Comparison of ENCODE assay signal across 8 mouse cellular contexts in the genomic region with DNA sequence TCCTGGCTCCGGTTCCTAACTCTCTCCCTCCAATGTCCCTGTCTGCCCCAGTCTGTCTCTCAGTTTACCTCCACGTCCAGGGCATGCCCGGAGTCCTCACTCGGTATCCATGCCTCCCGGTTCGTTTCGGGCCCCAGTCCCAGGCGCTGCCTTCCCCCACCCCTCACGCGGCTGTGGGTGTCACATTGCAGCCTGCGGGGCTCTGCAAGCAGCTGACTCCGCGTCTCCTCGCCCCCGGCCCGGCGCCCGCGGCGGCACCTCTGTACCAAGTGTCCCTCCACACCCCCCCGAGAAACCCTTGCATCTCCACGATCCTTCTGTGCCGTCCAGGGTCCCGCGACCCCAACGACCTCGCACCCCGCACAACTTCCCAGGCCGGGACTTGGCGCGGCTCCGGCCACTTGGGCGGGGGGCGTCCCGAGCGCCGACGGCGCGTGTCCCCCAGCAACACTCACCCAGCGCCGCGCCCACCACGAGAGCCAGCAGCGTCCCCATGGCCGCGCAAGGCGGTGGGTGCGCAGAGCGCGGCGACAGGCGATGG. TPM values are rescaled to one million over a fixed set of nuclear protein-coding genes. Genes with fewer than 3 reads are reported as not detected.
DNase-seq lines count a peak whose midpoint lies in the region; ATAC-seq and TF ChIP-seq lines count a peak whose summit lies in the region.

No protein-coding gene starts in this region.

- peaks cover 21% of the 10 kb centered on the region; the same call in 1 of the 2 replicates for H3K36me3 ChIP-seq in kidney, postnatal 0 days (ENCODE audit: insufficient read depth, low read length)
- peaks cover 34% of the 10 kb centered on the region for H3K36me3 ChIP-seq in forebrain, embryonic 13.5 days (ENCODE audit: poor library complexity, severe bottlenecking)
- peaks cover 23% of the 10 kb centered on the region for H3K36me3 ChIP-seq in neural tube, embryonic 14.5 days (ENCODE audit: control insufficient read depth, insufficient read depth, low read length)

- peak overlapping the region; percentile 96 for H3K4me2 ChIP-seq in kidney, postnatal 0 days (ENCODE audit: low read length)
- H3K4me2 ChIP-seq in forebrain, embryonic 13.5 days: peak overlapping the region; percentile 88
- peak overlapping the region; percentile 80 for H3K4me2 ChIP-seq in neural tube, embryonic 14.5 days (ENCODE audit: low read depth, low read length)

- 0 out of 2 replicates have a peak, but pooled peaks cover 5% of the 10 kb centered on the region for H3K4me1 ChIP-seq in kidney, postnatal 0 days (replicated peaks; ENCODE audit: insufficient read depth, low read length)
- no peaks in the 10 kb centered on the region for H3K4me1 ChIP-seq in brown adipose tissue, adult 24 weeks (ENCODE audit: control insufficient read depth, insufficient read depth, insufficient read length, low read length)
- H3K4me1 ChIP-seq in forebrain, embryonic 13.5 days: peaks cover 16% of the 10 kb centered on the region
- H3K4me1 ChIP-seq in neural tube, embryonic 14.5 days (ENCODE audit: control insufficient read depth, insufficient read depth, low read length): 0 out of 2 replicates have a peak, but pooled peaks cover 7% of the 10 kb centered on the region

- no peak overlapping the region for H3K27ac ChIP-seq in kidney, postnatal 0 days
- H3K27ac ChIP-seq in brown adipose tissue, adult 24 weeks (replicated peaks; ENCODE audit: low read depth, low read length): no peak overlapping the region
- no peak overlapping the region for H3K27ac ChIP-seq in forebrain, embryonic 13.5 days
- no peak overlapping the region for H3K27ac ChIP-seq in neural tube, embryonic 14.5 days (ENCODE audit: low read depth, low read length)

- peaks cover 14% of the 10 kb centered on the region for H3K27me3 ChIP-seq in kidney, postnatal 0 days (ENCODE audit: insufficient read depth, low read length)
- H3K27me3 ChIP-seq in forebrain, embryonic 13.5 days: peaks cover 45% of the 10 kb centered on the region
- peaks cover 11% of the 10 kb centered on the region; the same call in 1 of the 2 replicates for H3K27me3 ChIP-seq in neural tube, embryonic 14.5 days (ENCODE audit: control insufficient read depth, insufficient read depth, low read length)

- no peaks in the 10 kb centered on the region for H3K9me3 ChIP-seq in kidney, postnatal 0 days (replicated peaks; ENCODE audit: low read length)
- no peaks in the 10 kb centered on the region for H3K9me3 ChIP-seq in forebrain, embryonic 13.5 days (replicated peaks)
- no peaks in the 10 kb centered on the region for H3K9me3 ChIP-seq in neural tube, embryonic 14.5 days (ENCODE audit: control insufficient read depth, low read length)

- no peak for ATAC-seq in kidney, postnatal 0 days (replicated peaks; ENCODE audit: low FRiP score, low read depth)
- ATAC-seq in forebrain, embryonic 13.5 days: no peak
- ATAC-seq in neural tube, embryonic 14.5 days (ENCODE audit: low read depth): peak; percentile 13
- ATAC-seq in activated CD4-positive, CD25-positive, alpha-beta regulatory T cell, adult 4 months: no peak

- peak overlapping the region; percentile 55 for H3K4me3 ChIP-seq in kidney, postnatal 0 days (replicated peaks; ENCODE audit: low read depth, low read length)
- peak overlapping the region; percentile 59 for H3K4me3 ChIP-seq in brown adipose tissue, adult 24 weeks (ENCODE audit: insufficient read depth, low read depth, low read length)
- peak overlapping the region; percentile 51 for H3K4me3 ChIP-seq in forebrain, embryonic 13.5 days
- H3K4me3 ChIP-seq in neural tube, embryonic 14.5 days (ENCODE audit: low read depth, low read length): peak overlapping the region; percentile 53

- TF ChIP-seq CTCF in kidney, postnatal 0 days (IDR thresholded peaks at IDR 0.05; ENCODE audit: low read depth): no peak

- intact Hi-C loops in left cerebral cortex, postnatal 36 days (cut with DNase I): no loop called here

- H3K9ac ChIP-seq in kidney, postnatal 0 days (ENCODE audit: low read depth, low read length): peak overlapping the region; percentile 52
- peak overlapping the region; percentile 63 for H3K9ac ChIP-seq in forebrain, embryonic 13.5 days
- peak overlapping the region; percentile 71 for H3K9ac ChIP-seq in neural tube, embryonic 14.5 days (replicated peaks; ENCODE audit: low read depth, low read length)

- no peak for DNase-seq in kidney, postnatal 0 days (ENCODE audit: low spot score)
- DNase-seq in kidney, postnatal 4 days: no peak
- DNase-seq in left cerebral cortex, postnatal 36 days (ENCODE audit: low spot score in 2 of 2): peak; percentile 69 to 71
- no peak for DNase-seq in kidney, postnatal 25 days

- WGBS in kidney, postnatal 0 days: under 1% methylated on average over 53 of the region's 53 CpGs
- 2% methylated on average over 42 of the region's 53 CpGs for WGBS in forebrain, embryonic 13.5 days
- WGBS in neural tube, embryonic 14.5 days: 1% methylated on average over 53 of the region's 53 CpGs

RNA-seq across cellular contexts. Expression of gene Scn1b, which starts 0.5 kb away (rescaled TPM):
- polyA plus RNA-seq in kidney, postnatal 0 days (2015; fragmentation: Nextera tagmentation; extraction: Ambion mirVana): 2.2 and 2.8 TPM in 2 replicates
- 25.9 and 30.4 TPM in 2 replicates for polyA plus RNA-seq in brown adipose tissue, adult 24 weeks (2012; ENCODE audit: insufficient read depth, insufficient read length, missing spikeins)
- 1.1 and 1.3 TPM in 2 replicates for polyA plus RNA-seq in forebrain, embryonic 13.5 days (2015; fragmentation: Nextera tagmentation; extraction: Ambion mirVana)
- total RNA-seq in left cerebral cortex, postnatal 36 days (2021): 100 to 1,000 TPM; 640 to 844 TPM
- 12.0 and 17.6 TPM in 2 replicates for polyA plus RNA-seq in neural tube, embryonic 14.5 days (2014; fragmentation: Nextera tagmentation; extraction: Ambion mirVana)
- polyA plus RNA-seq in activated CD4-positive, CD25-positive, alpha-beta regulatory T cell, adult 4 months (2017; shearing (Covaris generic)): not detected

RNA-seq across cellular contexts. Expression of gene Hpn, which starts 11.2 kb away (rescaled TPM):
- polyA plus RNA-seq in kidney, postnatal 0 days (2015; fragmentation: Nextera tagmentation; extraction: Ambion mirVana): 106 and 110 TPM in 2 replicates
- polyA plus RNA-seq in brown adipose tissue, adult 24 weeks (2012; ENCODE audit: insufficient read depth, insufficient read length, missing spikeins): not detected in 2 replicates
- polyA plus RNA-seq in forebrain, embryonic 13.5 days (2015; fragmentation: Nextera tagmentation; extraction: Ambion mirVana): not detected in 2 replicates
- total RNA-seq in left cerebral cortex, postnatal 36 days (2021): 1 to 10 TPM; 2.1 to 4.5 TPM
- polyA plus RNA-seq in neural tube, embryonic 14.5 days (2014; fragmentation: Nextera tagmentation; extraction: Ambion mirVana): 0.67 TPM in 1 of 2 replicates, not detected in the other
- 1 to 10 TPM; 4.3 to 5.6 TPM for polyA plus RNA-seq in activated CD4-positive, CD25-positive, alpha-beta regulatory T cell, adult 4 months (2017; shearing (Covaris generic))

RNA-seq across cellular contexts. Expression of gene Gramd1a, which starts 29.4 kb away (rescaled TPM):
- polyA plus RNA-seq in kidney, postnatal 0 days (2015; fragmentation: Nextera tagmentation; extraction: Ambion mirVana): 36.2 and 36.3 TPM in 2 replicates
- polyA plus RNA-seq in brown adipose tissue, adult 24 weeks (2012; ENCODE audit: insufficient read depth, insufficient read length, missing spikeins): 24.7 and 34.9 TPM in 2 replicates
- polyA plus RNA-seq in forebrain, embryonic 13.5 days (2015; fragmentation: Nextera tagmentation; extraction: Ambion mirVana): 171 and 189 TPM in 2 replicates
- 100 to 1,000 TPM in 1 of 2 experiments, 10 to 100 TPM in 1; 94.0 to 120 TPM for total RNA-seq in left cerebral cortex, postnatal 36 days (2021)
- polyA plus RNA-seq in neural tube, embryonic 14.5 days (2014; fragmentation: Nextera tagmentation; extraction: Ambion mirVana): 180 and 208 TPM in 2 replicates
- 100 to 1,000 TPM in 1 of 2 experiments, 10 to 100 TPM in 1; 81.1 to 115 TPM for polyA plus RNA-seq in activated CD4-positive, CD25-positive, alpha-beta regulatory T cell, adult 4 months (2017; shearing (Covaris generic))

RNA-seq across cellular contexts. Expression of gene Fxyd3, which starts 49.8 kb away (rescaled TPM):
- 16.9 and 22.5 TPM in 2 replicates for polyA plus RNA-seq in kidney, postnatal 0 days (2015; fragmentation: Nextera tagmentation; extraction: Ambion mirVana)
- not detected in 2 replicates for polyA plus RNA-seq in brown adipose tissue, adult 24 weeks (2012; ENCODE audit: insufficient read depth, insufficient read length, missing spikeins)
- polyA plus RNA-seq in forebrain, embryonic 13.5 days (2015; fragmentation: Nextera tagmentation; extraction: Ambion mirVana): 0.08 TPM in 1 of 2 replicates, not detected in the other
- total RNA-seq in left cerebral cortex, postnatal 36 days (2021): not detected
- 0.35 TPM in 1 of 2 replicates, not detected in the other for polyA plus RNA-seq in neural tube, embryonic 14.5 days (2014; fragmentation: Nextera tagmentation; extraction: Ambion mirVana)
- not detected for polyA plus RNA-seq in activated CD4-positive, CD25-positive, alpha-beta regulatory T cell, adult 4 months (2017; shearing (Covaris generic))

Comparison
In these comparisons a context has a peak if more than half of its experiments do, and no peak if none do; other contexts are left out.
1. DNase-seq: peak in left cerebral cortex, postnatal 36 days (2 of 2); none in kidney, postnatal 0 days (single experiment), kidney, postnatal 4 days (0 of 2) and kidney, postnatal 25 days (0 of 2).
2. RNA of gene Hpn, which starts 11.2 kb away (polyA plus RNA-seq): 106 to 110 TPM in kidney, postnatal 0 days; 4.3 to 5.6 TPM in activated CD4-positive, CD25-positive, alpha-beta regulatory T cell, adult 4 months, 0.67 TPM in neural tube, embryonic 14.5 days, not detected in brown adipose tissue, adult 24 weeks and not detected in forebrain, embryonic 13.5 days; every median in the first group is over 10 times any median in the second.
3. Peak in every context shown above with its lines, with median percentiles within 50 percentile points of each other: H3K4me2 ChIP-seq, H3K4me3 ChIP-seq and H3K9ac ChIP-seq.